Mouse (Mus musculus): ENCODE results near the gene Kansl2. TPM values are rescaled to one million over a fixed set of nuclear protein-coding genes. Genes with fewer than 3 reads are reported as not detected.
A peak's percentile ranks its signal among the peaks of the same experiment; 100 is the strongest.

Kansl2 gene
- polyA plus RNA-seq, 1 experiment from 2014 or later, result 125 TPM

DNA sequence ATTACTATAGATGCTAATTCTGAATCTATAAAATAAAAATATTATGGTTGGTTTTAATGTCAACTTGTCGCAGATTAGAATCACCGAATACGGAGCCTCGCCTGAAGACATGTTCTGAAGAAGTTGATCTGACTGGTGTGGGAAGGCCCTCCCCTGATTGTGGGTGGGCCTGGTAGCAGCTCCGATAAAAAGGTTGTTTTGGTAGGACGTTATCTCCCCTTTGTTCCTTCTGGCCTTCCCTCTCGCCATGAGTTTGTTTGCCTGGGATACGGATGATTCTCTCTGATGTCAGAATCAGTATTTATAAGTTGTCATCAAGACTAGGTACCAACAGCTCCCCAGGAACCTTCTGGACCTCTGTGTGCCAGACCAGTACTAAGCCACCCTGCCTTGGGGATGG, 21.8 kb downstream of the Kansl2 start:
- H3K9ac ChIP-seq (replicated peaks; ENCODE audit: low read length), result no peak overlapping the region
- no peak overlapping the region for H3K4me3 ChIP-seq (replicated peaks; ENCODE audit: low read depth, low read length)
- DNase-seq (no peak), ATAC-seq (ENCODE audit: low FRiP score, low TSS enrichment) (no peak)
- H3K36me3 ChIP-seq (ENCODE audit: control insufficient read depth, insufficient read depth, low read length), result no peaks in the 10 kb centered on the region
- no peak overlapping the region for H3K4me2 ChIP-seq (ENCODE audit: low read length)
- H3K27ac ChIP-seq (replicated peaks; ENCODE audit: low read depth, low read length), result no peak overlapping the region
- no peaks in the 10 kb centered on the region for H3K9me3 ChIP-seq (ENCODE audit: control insufficient read depth, low read length)
- 0 out of 2 replicates have a peak, but pooled peaks cover 3% of the 10 kb centered on the region for H3K4me1 ChIP-seq (ENCODE audit: control insufficient read depth, insufficient read depth, low read length)
- H3K27me3 ChIP-seq (ENCODE audit: control insufficient read depth, insufficient read depth, low read length), result no peaks in the 10 kb centered on the region
- WGBS, result 36% methylated on average over 8 of the region's 8 CpGs

- Histone ChIP-seq H3K4me2 (ENCODE audit: low read length) (no peak overlapping the region), H3K9me3 (ENCODE audit: control insufficient read depth, low read length) (no peaks in the 10 kb centered on the region), H3K4me3 (replicated peaks; ENCODE audit: low read depth, low read length) (no peak overlapping the region), H3K27me3 (ENCODE audit: control insufficient read depth, insufficient read depth, low read length) (no peaks in the 10 kb centered on the region), H3K4me1 (ENCODE audit: control insufficient read depth, insufficient read depth, low read length) (0 out of 2 replicates have a peak, but pooled peaks cover 3% of the 10 kb centered on the region), H3K27ac (replicated peaks; ENCODE audit: low read depth, low read length) (no peak overlapping the region), H3K36me3 (ENCODE audit: control insufficient read depth, insufficient read depth, low read length) (no peaks in the 10 kb centered on the region), H3K9ac (replicated peaks; ENCODE audit: low read length) (no peak overlapping the region)
- ATAC-seq (ENCODE audit: low FRiP score, low TSS enrichment) (no peak), DNase-seq (no peak)
- 42% methylated on average over 13 of the region's 13 CpGs for WGBS
Observed at GRCm38 (mm10) chr15:98511386-98511928, 22.6 kb downstream of the Kansl2 start.

- H3K9me3 ChIP-seq (ENCODE audit: control insufficient read depth, low read length), result no peaks in the 10 kb centered on the region
- ATAC-seq (ENCODE audit: low FRiP score, low TSS enrichment) (no peak), DNase-seq (peak; percentile 86)
- 28% methylated on average over 25 of the region's 25 CpGs for WGBS
- H3K27ac ChIP-seq (replicated peaks; ENCODE audit: low read depth, low read length), result no peak overlapping the region
- H3K9ac ChIP-seq (replicated peaks; ENCODE audit: low read length), result no peak overlapping the region
- H3K27me3 ChIP-seq (ENCODE audit: control insufficient read depth, insufficient read depth, low read length), result no peaks in the 10 kb centered on the region
- H3K4me1 ChIP-seq (ENCODE audit: control insufficient read depth, insufficient read depth, low read length), result 0 out of 2 replicates have a peak, but pooled peaks cover 3% of the 10 kb centered on the region
- no peaks in the 10 kb centered on the region for H3K36me3 ChIP-seq (ENCODE audit: control insufficient read depth, insufficient read depth, low read length)
- no peak overlapping the region; the same call in 1 of the 2 replicates for H3K4me3 ChIP-seq (replicated peaks; ENCODE audit: low read depth, low read length)
- peak overlapping the region; percentile 49 for H3K4me2 ChIP-seq (ENCODE audit: low read length)
Observed at GRCm38 (mm10) chr15:98510438-98511385, 23.4 kb downstream of the Kansl2 start.

- Histone ChIP-seq H3K9ac (replicated peaks; ENCODE audit: low read length) (no peak overlapping the region), H3K4me2 (ENCODE audit: low read length) (no peak overlapping the region), H3K4me3 (replicated peaks; ENCODE audit: low read depth, low read length) (no peak overlapping the region), H3K4me1 (ENCODE audit: control insufficient read depth, insufficient read depth, low read length) (0 out of 2 replicates have a peak, but pooled peaks cover 3% of the 10 kb centered on the region), H3K27ac (replicated peaks; ENCODE audit: low read depth, low read length) (no peak overlapping the region), H3K27me3 (ENCODE audit: control insufficient read depth, insufficient read depth, low read length) (no peaks in the 10 kb centered on the region), H3K9me3 (ENCODE audit: control insufficient read depth, low read length) (no peaks in the 10 kb centered on the region), H3K36me3 (ENCODE audit: control insufficient read depth, insufficient read depth, low read length) (no peaks in the 10 kb centered on the region)
- WGBS, result 58% methylated on average over 2 of the region's 2 CpGs
- no peak for ATAC-seq (ENCODE audit: low FRiP score, low TSS enrichment)
- DNase-seq, result no peak
Observed at GRCm38 (mm10) chr15:98509387-98509786, 24.7 kb downstream of the Kansl2 start.

DNA sequence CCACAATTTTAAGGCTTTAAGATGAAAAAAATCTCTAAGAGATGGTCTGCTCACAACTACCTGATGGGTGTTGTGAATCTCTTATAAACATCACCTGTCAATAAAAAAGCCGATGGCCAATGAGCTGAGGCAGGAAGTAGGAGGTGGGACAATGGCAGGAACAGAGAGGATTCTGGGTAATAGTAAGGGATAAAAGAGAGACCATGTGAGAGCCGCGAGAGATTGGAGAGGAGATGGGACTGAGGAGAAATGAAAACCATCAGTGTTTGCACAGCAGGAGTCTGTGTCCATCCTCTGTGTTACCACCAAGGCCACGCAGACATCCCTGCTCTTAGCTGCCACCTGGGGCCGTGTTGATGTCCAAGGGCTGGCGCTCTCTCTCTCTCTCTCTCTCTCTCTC, 26.7 kb downstream of the Kansl2 start:
- no peak for ATAC-seq (ENCODE audit: low FRiP score, low TSS enrichment)
- no peak overlapping the region for H3K4me3 ChIP-seq (replicated peaks; ENCODE audit: low read depth, low read length)
- WGBS, result 94% methylated on average over 6 of the region's 6 CpGs
- H3K4me2 ChIP-seq (ENCODE audit: low read length), result no peak overlapping the region
- 0 out of 2 replicates have a peak, but pooled peaks cover 3% of the 10 kb centered on the region for H3K4me1 ChIP-seq (ENCODE audit: control insufficient read depth, insufficient read depth, low read length)
- no peak overlapping the region for H3K9ac ChIP-seq (replicated peaks; ENCODE audit: low read length)
- H3K27me3 ChIP-seq (ENCODE audit: control insufficient read depth, insufficient read depth, low read length), result no peaks in the 10 kb centered on the region
- DNase-seq, result no peak
- no peaks in the 10 kb centered on the region for H3K9me3 ChIP-seq (ENCODE audit: control insufficient read depth, low read length)
- no peak overlapping the region for H3K27ac ChIP-seq (replicated peaks; ENCODE audit: low read depth, low read length)
- H3K36me3 ChIP-seq (ENCODE audit: control insufficient read depth, insufficient read depth, low read length), result no peaks in the 10 kb centered on the region

DNA sequence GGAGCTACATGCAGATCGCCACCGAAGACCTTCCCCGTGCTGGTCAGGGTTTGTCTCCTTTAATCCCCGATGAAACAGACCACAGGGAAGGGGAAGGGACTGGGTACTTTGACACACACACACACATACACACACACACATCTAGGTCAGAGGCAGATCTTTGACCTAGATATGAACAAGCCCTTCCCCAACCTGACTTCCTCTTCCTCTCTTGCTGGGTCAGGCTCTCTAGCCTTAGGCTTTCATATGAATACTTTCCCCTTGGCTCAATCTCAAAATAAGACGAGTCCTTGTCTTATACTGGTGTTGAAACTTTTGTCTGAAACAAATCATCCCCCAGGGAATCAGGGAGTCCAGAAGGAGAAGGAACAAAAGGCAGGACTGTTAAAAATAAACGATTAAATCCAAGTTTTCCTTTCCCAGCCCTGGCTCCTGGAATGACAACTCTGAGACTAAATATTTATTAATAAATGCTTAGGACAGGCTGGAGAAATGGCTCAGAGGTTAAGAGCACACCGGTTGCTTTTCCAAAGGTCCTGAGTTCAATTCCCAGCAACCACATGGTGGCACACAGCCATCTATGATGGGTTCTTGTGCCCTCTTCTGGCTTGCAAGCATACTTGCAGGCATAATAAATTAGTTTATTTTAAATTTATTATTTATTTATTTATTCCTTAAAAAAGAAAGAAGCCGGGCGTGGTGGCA, 27.7 kb downstream of the Kansl2 start:
- Histone ChIP-seq H3K4me3 (replicated peaks; ENCODE audit: low read depth, low read length) (no peak overlapping the region), H3K27ac (replicated peaks; ENCODE audit: low read depth, low read length) (no peak overlapping the region), H3K36me3 (ENCODE audit: control insufficient read depth, insufficient read depth, low read length) (no peaks in the 10 kb centered on the region), H3K4me1 (ENCODE audit: control insufficient read depth, insufficient read depth, low read length) (0 out of 2 replicates have a peak, but pooled peaks cover 3% of the 10 kb centered on the region), H3K27me3 (ENCODE audit: control insufficient read depth, insufficient read depth, low read length) (no peaks in the 10 kb centered on the region), H3K9me3 (ENCODE audit: control insufficient read depth, low read length) (no peaks in the 10 kb centered on the region), H3K9ac (replicated peaks; ENCODE audit: low read length) (no peak overlapping the region), H3K4me2 (ENCODE audit: low read length) (no peak overlapping the region)
- 84% methylated on average over 9 of the region's 9 CpGs for WGBS
- ATAC-seq (ENCODE audit: low FRiP score, low TSS enrichment), result no peak
- no peak for DNase-seq

GRCm38 (mm10) chr15:98504514-98504913, 29.6 kb downstream of the Kansl2 start:
- no peak overlapping the region for H3K4me2 ChIP-seq (ENCODE audit: low read length)
- ATAC-seq (ENCODE audit: low FRiP score, low TSS enrichment), result no peak
- DNase-seq, result peak; percentile 80

GRCm38 (mm10) chr15:98503317-98503716, 30.7 kb downstream of the Kansl2 start:
- no peak overlapping the region for H3K9ac ChIP-seq (replicated peaks; ENCODE audit: low read length)
- H3K9me3 ChIP-seq (ENCODE audit: control insufficient read depth, low read length), result no peaks in the 10 kb centered on the region
- H3K4me3 ChIP-seq (replicated peaks; ENCODE audit: low read depth, low read length), result no peak overlapping the region
- no peak overlapping the region for H3K27ac ChIP-seq (replicated peaks; ENCODE audit: low read depth, low read length)
- ATAC-seq (ENCODE audit: low FRiP score, low TSS enrichment) (no peak), DNase-seq (no peak)
- no peaks in the 10 kb centered on the region for H3K27me3 ChIP-seq (ENCODE audit: control insufficient read depth, insufficient read depth, low read length)
- H3K36me3 ChIP-seq (ENCODE audit: control insufficient read depth, insufficient read depth, low read length), result no peaks in the 10 kb centered on the region
- 92% methylated on average over 3 of the region's 3 CpGs for WGBS
- no peak overlapping the region for H3K4me2 ChIP-seq (ENCODE audit: low read length)
- H3K4me1 ChIP-seq (ENCODE audit: control insufficient read depth, insufficient read depth, low read length), result no peaks in the 10 kb centered on the region

More at GRCm38 (mm10) chr15:98504514-98504913, 29.6 kb downstream of the Kansl2 start:
- no peaks in the 10 kb centered on the region for H3K27me3 ChIP-seq (ENCODE audit: control insufficient read depth, insufficient read depth, low read length)
- no peaks in the 10 kb centered on the region for H3K4me1 ChIP-seq (ENCODE audit: control insufficient read depth, insufficient read depth, low read length)
- H3K4me3 ChIP-seq (replicated peaks; ENCODE audit: low read depth, low read length), result no peak overlapping the region
- WGBS, result 13% methylated on average over 18 of the region's 18 CpGs
- H3K9me3 ChIP-seq (ENCODE audit: control insufficient read depth, low read length), result no peaks in the 10 kb centered on the region
- no peaks in the 10 kb centered on the region for H3K36me3 ChIP-seq (ENCODE audit: control insufficient read depth, insufficient read depth, low read length)
- H3K27ac ChIP-seq (replicated peaks; ENCODE audit: low read depth, low read length), result no peak overlapping the region
- H3K9ac ChIP-seq (replicated peaks; ENCODE audit: low read length), result no peak overlapping the region
